Mouse (Mus musculus) intestine, postnatal 0 days (tissue): ENCODE measurements around the gene Ephb2. TPM values are rescaled to one million over a fixed set of nuclear protein-coding genes. Genes with fewer than 3 reads are reported as not detected.

Source experiments
- ATAC-seq: fragments of 200-750 bp; cut with Nextera tagmentation; 2 replicates; pipeline ENCODE4 v1.8.0; 2017; ENCODE audit warnings: mild to moderate bottlenecking, moderate TSS enrichment, moderate library complexity
- H3K27ac ChIP-seq: fragments of 300-500 bp; sonication (generic); 2 replicates; pipeline ENCODE4 v1.5.1; 2014; ENCODE audit warnings: mild to moderate bottlenecking, low read depth, low read length, moderate library complexity
- H3K27me3 ChIP-seq: fragments of 300-500 bp; sonication (generic); replicated peaks from 2 replicates; pipeline ENCODE4 v1.6.1; 2014; ENCODE audit warnings: low read length, mixed read lengths; ENCODE audit not compliant: control insufficient read depth, insufficient read depth
- H3K36me3 ChIP-seq: fragments of 300-500 bp; sonication (generic); 2 replicates; pipeline ENCODE4 v1.6.1; 2014; ENCODE audit warnings: mild to moderate bottlenecking, moderate library complexity; ENCODE audit not compliant: control insufficient read depth, insufficient read depth
- H3K4me1 ChIP-seq: fragments of 300-500 bp; sonication (generic); replicated peaks from 2 replicates; pipeline ENCODE4 v1.6.1; 2014; ENCODE audit warnings: antibody characterized with exemption, low read length, mixed read lengths; ENCODE audit not compliant: control insufficient read depth, insufficient read depth
- H3K4me2 ChIP-seq: fragments of 300-500 bp; sonication (generic); replicated peaks from 2 replicates; pipeline ENCODE4 v1.6.1; 2014; ENCODE audit warnings: low read depth, mild to moderate bottlenecking, moderate library complexity
- H3K4me3 ChIP-seq: fragments of 300-500 bp; sonication (generic); 2 replicates; pipeline ENCODE4 v1.5.1; 2014; ENCODE audit warnings: low read depth, low read length
- H3K9ac ChIP-seq: fragments of 300-500 bp; sonication (generic); 2 replicates; pipeline ENCODE4 v1.6.1; 2014; ENCODE audit warnings: mild to moderate bottlenecking, low read depth, low read length
- H3K9me3 ChIP-seq: fragments of 300-500 bp; sonication (generic); 2 replicates; pipeline ENCODE4 v1.6.1; 2016; ENCODE audit warnings: mixed run types; ENCODE audit not compliant: control insufficient read depth
- CTCF ChIP-seq: sonication (generic); IDR thresholded peaks from 2 replicates; pipeline ENCODE4 v1.5.1; 2016; ENCODE audit warnings: low read depth, mild to moderate bottlenecking, control low read depth, antibody characterized with exemption, moderate library complexity
- WGBS: fragments of 180-500 bp; shearing (Covaris S2); extraction: QIAGEN DNeasy Blood & Tissue Kit; methylation state at CpG from one replicate; pipeline ENCODE4 v1.1.7; 2014; 5-methylcytosine and 5-hydroxymethylcytosine counted together
- polyA plus RNA-seq: library from polyadenylated mRNA; unstranded; fragments of >200 nt; fragmentation: Nextera tagmentation; extraction: Ambion mirVana; gene quantifications from 2 replicates; pipeline ENCODE4 v1.2.1, GENCODE M21; 2015

The Ephb2 gene
- polyA plus RNA-seq, 1 experiment from 2014 or later, result 5.7 TPM

DNA sequence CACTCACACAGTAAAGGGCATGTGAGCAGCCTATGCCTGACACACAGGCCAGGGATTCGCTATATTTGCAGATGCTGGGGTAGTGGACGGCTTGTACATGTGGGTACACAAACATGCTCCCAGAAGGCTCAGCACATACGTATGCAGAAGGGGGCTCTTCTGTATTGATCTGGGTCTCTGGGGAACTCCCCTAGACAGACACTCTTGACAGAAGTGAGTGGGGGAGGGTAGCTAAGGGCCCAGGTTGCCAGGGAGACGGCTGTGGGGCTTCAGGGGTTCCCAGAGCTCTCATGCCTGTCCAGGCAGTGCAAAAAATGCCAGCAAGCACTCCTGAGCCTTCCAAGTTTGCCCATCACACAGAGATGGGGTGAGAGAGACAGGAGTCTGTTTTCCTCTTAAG, 78.7 kb downstream of the Ephb2 start:
- Histone ChIP-seq H3K9ac (no peak overlapping the region), H3K9me3 (no peaks in the 10 kb centered on the region), H3K4me2 (no peak overlapping the region), H3K4me1 (peaks cover 5% of the 10 kb centered on the region), H3K27me3 (no peaks in the 10 kb centered on the region), H3K36me3 (peaks cover 10% of the 10 kb centered on the region; the same call in 1 of the 2 replicates), H3K4me3 (no peak overlapping the region), H3K27ac (no peak overlapping the region)
- WGBS, result 79% methylated on average over 4 of the region's 4 CpGs
- no peak for TF ChIP-seq CTCF
- ATAC-seq, result no peak

DNA sequence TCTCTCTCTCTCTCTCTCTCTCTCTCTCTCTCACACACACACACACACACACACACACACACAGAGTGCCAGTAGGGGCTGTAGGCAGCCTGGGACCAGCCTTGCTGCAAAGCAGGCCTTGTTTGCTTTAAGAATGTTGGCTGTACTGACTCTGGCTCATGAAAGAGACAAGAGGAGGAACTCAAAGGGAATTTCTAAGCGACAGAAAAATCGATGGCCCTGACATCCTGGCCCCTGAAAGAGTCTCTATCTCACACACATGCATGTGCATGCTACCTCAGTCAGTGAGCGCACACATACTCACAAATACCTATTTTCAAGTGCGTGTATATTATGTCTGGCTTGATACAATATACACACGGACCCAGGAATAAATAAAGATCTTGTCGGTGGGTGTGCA, 79.3 kb downstream of the Ephb2 start:
- no peaks in the 10 kb centered on the region for H3K9me3 ChIP-seq
- no peak for TF ChIP-seq CTCF
- H3K27ac ChIP-seq, result no peak overlapping the region
- H3K4me2 ChIP-seq, result peak overlapping the region; percentile 69
- peaks cover 5% of the 10 kb centered on the region for H3K4me1 ChIP-seq
- H3K27me3 ChIP-seq, result no peaks in the 10 kb centered on the region
- H3K4me3 ChIP-seq, result peak overlapping the region; percentile 28; the same call in 1 of the 2 replicates
- 41% methylated on average over 6 of the region's 6 CpGs for WGBS
- H3K9ac ChIP-seq, result no peak overlapping the region
- peaks cover 10% of the 10 kb centered on the region; the same call in 1 of the 2 replicates for H3K36me3 ChIP-seq
- no peak for ATAC-seq

DNA sequence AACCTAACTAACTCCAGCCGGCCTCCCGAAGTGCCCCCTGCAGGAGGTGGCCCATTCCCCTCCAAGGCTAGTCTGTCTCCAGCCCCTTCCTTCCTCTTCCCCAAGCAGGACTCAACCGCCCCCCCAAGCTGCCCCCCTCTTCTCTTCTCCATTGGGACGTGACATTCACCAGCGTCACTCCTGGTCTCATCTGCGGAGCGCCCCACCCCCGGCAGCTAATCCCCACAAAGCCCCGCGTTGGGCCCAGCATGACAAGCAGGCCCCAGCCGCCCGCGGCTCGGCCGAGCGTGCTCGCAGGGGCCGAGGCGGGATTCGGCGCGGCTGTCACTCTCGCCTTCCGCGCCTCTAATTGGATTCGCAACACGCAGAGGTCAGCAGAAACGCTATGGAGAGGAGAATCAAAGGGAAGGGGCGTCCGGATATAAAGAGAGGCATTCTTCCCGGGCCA, 80.4 kb downstream of the Ephb2 start:
- TF ChIP-seq CTCF, result 0 out of 2 replicates have a peak, but pooled peaks have one; percentile 11

DNA sequence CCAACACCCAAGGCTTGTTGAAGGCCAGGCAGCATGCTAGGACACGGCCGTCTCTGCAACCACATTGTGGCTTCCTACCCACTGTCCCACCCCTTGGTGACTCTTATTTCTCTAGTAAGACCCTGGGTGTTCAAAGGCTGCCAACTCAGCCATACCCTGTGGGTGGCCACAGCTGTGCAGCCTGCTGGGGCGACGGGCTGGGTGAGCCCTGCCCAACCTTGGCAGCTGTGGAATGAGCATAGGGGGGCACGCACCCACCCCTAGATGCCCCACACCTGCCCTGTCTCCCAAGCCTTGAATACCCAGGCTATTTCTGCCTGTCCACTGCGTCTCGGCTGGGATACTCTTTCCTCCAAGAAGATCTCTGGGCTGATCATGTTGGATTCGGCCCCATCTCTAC, 81.5 kb downstream of the Ephb2 start:
- Histone ChIP-seq H3K27me3 (no peaks in the 10 kb centered on the region), H3K36me3 (peaks cover 9% of the 10 kb centered on the region; the same call in 1 of the 2 replicates), H3K4me2 (no peak overlapping the region), H3K9ac (no peak overlapping the region), H3K27ac (no peak overlapping the region), H3K4me1 (peaks cover 10% of the 10 kb centered on the region; the same call in 1 of the 2 replicates), H3K9me3 (no peaks in the 10 kb centered on the region), H3K4me3 (no peak overlapping the region)
- TF ChIP-seq CTCF, result no peak
- 96% methylated on average over 8 of the region's 8 CpGs for WGBS
- no peak for ATAC-seq

More for the DNA sequence above, 80.4 kb downstream of the Ephb2 start:
- peak overlapping the region; percentile 28 for H3K4me3 ChIP-seq
- peak overlapping the region; percentile 69 for H3K4me2 ChIP-seq
- peak overlapping the region; percentile 22; the same call in 1 of the 2 replicates for H3K9ac ChIP-seq
- 13% methylated on average over 31 of the region's 31 CpGs for WGBS
- H3K36me3 ChIP-seq, result peaks cover 10% of the 10 kb centered on the region; the same call in 1 of the 2 replicates
- H3K27me3 ChIP-seq, result no peaks in the 10 kb centered on the region
- ATAC-seq, result no peak
- H3K4me1 ChIP-seq, result peaks cover 10% of the 10 kb centered on the region; the same call in 1 of the 2 replicates
- H3K9me3 ChIP-seq, result no peaks in the 10 kb centered on the region
- H3K27ac ChIP-seq, result no peak overlapping the region

DNA sequence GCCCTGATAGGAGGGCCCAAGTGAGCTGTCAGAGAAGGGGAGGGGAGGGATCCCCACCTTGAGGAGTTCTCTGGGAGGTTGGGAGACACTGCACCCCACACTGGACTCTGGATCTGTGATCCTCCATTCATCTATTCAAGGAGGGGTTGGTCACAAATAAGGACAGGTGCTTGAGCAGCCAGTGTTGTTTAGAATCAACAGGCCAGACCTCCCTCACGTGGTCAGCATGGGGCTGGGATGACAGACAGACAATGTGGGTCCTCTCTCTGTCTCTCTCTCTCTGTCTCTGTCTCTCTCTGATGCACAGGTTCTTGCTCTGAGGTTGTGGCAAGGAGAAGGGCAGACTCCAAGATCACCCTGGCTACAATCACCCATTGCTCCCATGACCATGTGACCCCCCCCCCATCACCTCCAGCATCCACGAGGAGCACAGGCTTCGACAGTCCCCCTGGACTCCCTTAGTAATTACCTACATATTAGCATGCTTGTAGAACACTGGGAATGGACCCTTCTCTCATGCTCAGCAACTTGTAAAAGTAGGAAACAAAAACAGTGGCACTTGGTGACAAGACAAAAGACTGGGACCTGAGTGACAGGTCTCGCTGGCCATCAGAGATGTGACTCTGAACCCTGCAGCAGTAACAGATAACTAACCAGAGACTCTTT, 84.3 kb downstream of the Ephb2 start:
- H3K4me2 ChIP-seq, result no peak overlapping the region
- no peak overlapping the region for H3K27ac ChIP-seq
- no peaks in the 10 kb centered on the region for H3K27me3 ChIP-seq
- H3K4me1 ChIP-seq, result peaks cover 10% of the 10 kb centered on the region; the same call in 1 of the 2 replicates
- no peak for TF ChIP-seq CTCF
- H3K36me3 ChIP-seq, result no peaks in the 10 kb centered on the region
- H3K9ac ChIP-seq, result no peak overlapping the region
- no peak overlapping the region for H3K4me3 ChIP-seq
- no peak for ATAC-seq
- no peaks in the 10 kb centered on the region for H3K9me3 ChIP-seq
- WGBS, result 43% methylated on average over 4 of the region's 4 CpGs

DNA sequence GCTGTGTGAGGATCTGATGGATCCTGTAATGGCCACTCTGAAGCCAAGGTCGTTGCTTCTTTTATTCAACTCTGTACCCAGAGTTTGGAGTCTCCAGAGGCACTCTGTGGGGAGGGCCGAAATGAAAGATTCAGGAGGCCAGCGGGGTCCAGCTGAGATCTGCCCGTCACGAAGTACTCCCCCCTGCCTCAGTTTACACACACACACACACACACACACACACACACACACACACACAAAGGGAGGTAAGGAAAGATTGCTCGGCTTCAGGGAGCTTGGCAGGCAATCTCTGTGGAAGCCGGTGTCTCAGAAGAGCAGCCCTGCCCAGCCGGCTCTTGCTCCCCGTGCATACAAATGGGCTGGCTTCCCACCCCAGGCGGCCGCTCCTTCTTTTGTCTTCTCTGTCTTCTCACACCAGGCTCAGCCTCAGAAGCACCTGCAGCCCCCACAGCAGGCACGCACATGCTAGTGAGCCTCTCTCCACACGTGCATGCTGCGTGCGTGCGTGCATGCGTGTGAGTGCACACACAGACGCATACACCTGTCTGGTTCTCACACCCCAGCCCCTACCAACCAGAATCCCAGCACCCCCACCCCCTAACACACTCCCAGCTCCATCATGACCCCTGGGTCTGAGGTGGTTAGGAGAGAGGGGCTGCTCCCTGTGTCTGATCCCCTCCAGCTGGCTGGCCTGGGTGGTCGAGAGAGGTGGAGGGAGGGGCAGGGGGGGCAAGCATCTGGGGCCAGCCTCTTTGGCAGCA, 85.0 kb downstream of the Ephb2 start:
- Histone ChIP-seq H3K9ac (no peak overlapping the region), H3K27me3 (no peaks in the 10 kb centered on the region), H3K9me3 (no peaks in the 10 kb centered on the region), H3K4me1 (peaks cover 10% of the 10 kb centered on the region; the same call in 1 of the 2 replicates), H3K4me3 (no peak overlapping the region), H3K36me3 (no peaks in the 10 kb centered on the region), H3K4me2 (no peak overlapping the region), H3K27ac (no peak overlapping the region)
- no peak for TF ChIP-seq CTCF
- peak; percentile 17; the same call in 1 of the 2 replicates for ATAC-seq
- 42% methylated on average over 19 of the region's 19 CpGs for WGBS
